Mouse (Mus musculus): ENCODE measurements around the gene Dld. TPM values are rescaled to one million over a fixed set of nuclear protein-coding genes. Genes with fewer than 3 reads are reported as not detected.

Gene Dld
- total and polyA plus RNA-seq, 3 experiments, result 61.2 to 109 (median 79.8) TPM

DNA sequence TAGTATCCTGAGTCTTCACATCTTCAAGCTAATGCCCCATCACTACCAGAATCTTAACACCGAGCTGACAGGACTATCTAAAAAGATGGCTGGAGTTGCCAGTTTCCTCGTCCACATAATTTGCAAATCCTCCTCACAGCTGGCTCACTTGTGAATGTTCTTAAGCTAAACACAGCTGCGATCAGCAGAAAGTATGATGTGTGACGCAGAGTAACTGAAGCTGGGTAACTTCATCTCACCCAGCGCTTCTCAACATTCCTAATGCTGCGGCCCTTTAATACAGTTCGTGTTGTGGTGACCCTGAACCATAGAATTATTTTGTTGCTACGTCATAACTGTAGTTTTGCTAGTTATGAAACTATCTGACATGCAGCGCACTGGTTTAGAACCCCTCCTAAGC, 24.1 kb downstream of the Dld start:
- no peak for DNase-seq (ENCODE audit: extremely low read depth)
- H3K79me2 ChIP-seq (replicated peaks; ENCODE audit: control insufficient read depth, extremely low read depth, insufficient read depth, poor library complexity, severe bottlenecking), result no peaks in the 10 kb centered on the region
- H3K36me3 ChIP-seq (replicated peaks in 1 of 2; ENCODE audit: control insufficient read depth in 1 of 2, insufficient read depth in 1 of 2, low read length in 1 of 2), result peaks cover 4 to 18% of the 10 kb centered on the region in 2 experiments
- H3K4me2 ChIP-seq (ENCODE audit: insufficient read depth, low read depth, poor library complexity, severe bottlenecking), result no peak overlapping the region
- no peak overlapping the region for H3K27ac ChIP-seq (ENCODE audit: insufficient read depth, low read depth)
- H3K27me3 ChIP-seq (replicated peaks), result no peaks in the 10 kb centered on the region
- TF ChIP-seq HCFC1 (IDR thresholded peaks at IDR 0.05; ENCODE audit: low read depth, low read length) (no peak), RAD21 (IDR thresholded peaks at IDR 0.05; ENCODE audit: low read depth, low read length) (no peak), NELFE (IDR thresholded peaks at IDR 0.05; ENCODE audit: low read depth, low read length) (no peak), EP300 (IDR thresholded peaks at IDR 0.05; ENCODE audit: low read length) (no peak), E2F4 (IDR thresholded peaks at IDR 0.05; ENCODE audit: insufficient replicate concordance, low read depth, low read length) (no peak), MAFK (IDR thresholded peaks at IDR 0.05; ENCODE audit: insufficient replicate concordance, low read length) (no peak), MAX (IDR thresholded peaks at IDR 0.05; ENCODE audit: low read length) (no peak), GABPA (IDR thresholded peaks at IDR 0.05; ENCODE audit: insufficient replicate concordance, low read depth, low read length) (no peak), ZC3H11A (IDR thresholded peaks at IDR 0.05; ENCODE audit: low read depth, low read length) (no peak), ZNF384 (IDR thresholded peaks at IDR 0.05; ENCODE audit: low read depth, low read length) (no peak), JUND (conservative IDR thresholded peaks at IDR 0.05; ENCODE audit: low read depth, low read length) (no peak)
- in situ Hi-C loops (cut with MboI; ENCODE audit: low pct_ligation_motif_present, low pct_unique_long_range_greater_than_20kb, low sequenced_read_pairs) (no loop called here), dilution Hi-C loops (cut with MboI; ENCODE audit: extremely low pct_ligation_motif_present, extremely low pct_unique_long_range_greater_than_20kb, low sequenced_read_pairs) (no loop called here)
- H3K4me1 ChIP-seq (ENCODE audit: control insufficient read depth in 1 of 2, insufficient read depth in 2 of 2), result no peaks in the 10 kb centered on the region
- H3K9ac ChIP-seq (ENCODE audit: insufficient read depth, low read depth), result no peak overlapping the region
- no peaks in the 10 kb centered on the region for H3K9me3 ChIP-seq (replicated peaks; ENCODE audit: low read length)
- no peak overlapping the region for H3K4me3 ChIP-seq (replicated peaks in 1 of 3; ENCODE audit: low read depth in 2 of 3, low read length in 2 of 3, poor library complexity in 1 of 3)

DNA sequence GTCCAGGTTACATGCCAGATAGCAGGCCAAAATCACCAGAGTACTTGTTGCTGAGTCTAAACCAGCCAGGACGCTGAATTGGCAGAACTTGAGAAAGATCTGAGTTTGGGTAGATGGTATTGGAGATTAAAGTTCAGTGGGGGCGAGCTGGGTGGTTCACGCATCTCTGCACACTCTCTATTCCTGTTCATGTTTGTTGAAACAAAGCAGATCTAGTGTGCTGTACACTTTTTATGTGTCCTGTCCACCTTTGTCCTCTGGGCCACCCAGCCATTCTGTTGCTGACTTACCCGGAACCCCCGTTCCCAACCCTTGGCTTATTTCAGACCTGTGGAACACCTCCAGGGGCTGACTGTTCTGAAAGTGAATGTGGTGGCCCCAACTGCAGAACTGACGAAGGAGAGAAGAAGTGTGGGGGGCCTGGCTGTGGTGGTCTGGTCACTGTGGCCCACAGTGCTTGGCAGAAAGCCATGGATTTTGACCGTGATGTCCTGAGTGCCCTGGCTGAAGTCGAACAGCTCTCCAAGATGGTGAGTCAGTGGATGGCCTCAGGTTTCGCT, 28.0 kb downstream of the Dld start:
- TF ChIP-seq CHD2 (IDR thresholded peaks at IDR 0.05; ENCODE audit: low read length), result no peak
- no peak for TF ChIP-seq MAFK (IDR thresholded peaks at IDR 0.05; ENCODE audit: insufficient replicate concordance, low read length)
- no peak for TF ChIP-seq ELF1 (IDR thresholded peaks at IDR 0.05; ENCODE audit: low read depth, low read length)
- TF ChIP-seq USF2 (conservative IDR thresholded peaks at IDR 0.05; ENCODE audit: low read depth, low read length), result no peak
- no peak for TF ChIP-seq HCFC1 (IDR thresholded peaks at IDR 0.05; ENCODE audit: low read depth, low read length)
- no peak for TF ChIP-seq PAX5 (IDR thresholded peaks at IDR 0.05; ENCODE audit: low read length)
- TF ChIP-seq MEF2A (IDR thresholded peaks at IDR 0.05; ENCODE audit: borderline replicate concordance, low read depth, low read length), result no peak
- in situ Hi-C loops (cut with MboI; ENCODE audit: low pct_ligation_motif_present, low pct_unique_long_range_greater_than_20kb, low sequenced_read_pairs) (no loop called here), dilution Hi-C loops (cut with MboI; ENCODE audit: extremely low pct_ligation_motif_present, extremely low pct_unique_long_range_greater_than_20kb, low sequenced_read_pairs) (no loop called here)
- Histone ChIP-seq H3K4me3 (replicated peaks in 1 of 3; ENCODE audit: low read depth in 2 of 3, low read length in 2 of 3, poor library complexity in 1 of 3) (no peak overlapping the region), H3K27ac (ENCODE audit: insufficient read depth, low read depth) (no peak overlapping the region), H3K79me2 (replicated peaks; ENCODE audit: control insufficient read depth, extremely low read depth, insufficient read depth, poor library complexity, severe bottlenecking) (no peaks in the 10 kb centered on the region), H3K4me1 (ENCODE audit: control insufficient read depth in 1 of 2, insufficient read depth in 2 of 2) (0 out of 4 replicates have a peak, but pooled peaks cover 0 to 3% of the 10 kb centered on the region in 2 experiments), H3K9ac (ENCODE audit: insufficient read depth, low read depth) (no peak overlapping the region), H3K9me3 (replicated peaks; ENCODE audit: low read length) (no peaks in the 10 kb centered on the region), H3K4me2 (ENCODE audit: insufficient read depth, low read depth, poor library complexity, severe bottlenecking) (no peak overlapping the region), H3K36me3 (replicated peaks in 1 of 2; ENCODE audit: control insufficient read depth in 1 of 2, insufficient read depth in 1 of 2, low read length in 1 of 2) (no peaks in the 10 kb centered on the region), H3K27me3 (replicated peaks) (no peaks in the 10 kb centered on the region)
- no peak for DNase-seq (ENCODE audit: extremely low read depth)

Measured in CH12.LX (cell line).